Mouse (Mus musculus) lung, adult 10 weeks (tissue): ENCODE measurements around the gene Fam98a. TPM values are rescaled to one million over a fixed set of nuclear protein-coding genes. Genes with fewer than 3 reads are reported as not detected.

ENCODE experiments used
- polyA plus RNA-seq: library from polyadenylated mRNA; stranded (reverse); fragments of 350-450 nt; fragmentation: Illumina TruSeq; extraction: RNeasy Lipid Tissue Mini Kit (QIAGEN cat#74804); gene quantifications from one replicate; pipeline ENCODE4 v1.2.3, GENCODE M21; 2014; ENCODE audit warnings: low read depth, low replicate concordance; ENCODE audit not compliant: insufficient read depth

Fam98a gene
- 13.7 TPM for polyA plus RNA-seq

GRCm38 (mm10) chr17:75551512-75552400 lies at the start of gene Fam98a:
Gene Fam98a (minus strand): TSS chr17:75551946.

Other genes starting within 250 kb of the Fam98a start
- 15.6 TPM for gene Rasgrp3, start 116.0 kb downstream of the Fam98a start, polyA plus RNA-seq